Mouse (Mus musculus) cerebellum, adult 2 months (tissue): ENCODE measurements around the gene Zfp692.

ENCODE experiments used
- CTCF ChIP-seq: fragments of 200-500 bp; IDR thresholded peaks from 2 replicates; pipeline ENCODE4 v1.5.1; 2011; ENCODE audit warnings: low read depth, mild to moderate bottlenecking, control low read depth, low read length, moderate library complexity, borderline replicate concordance; ENCODE audit not compliant: insufficient read depth
- POLR2A ChIP-seq: fragments of 200-500 bp; IDR thresholded peaks from 2 replicates; pipeline ENCODE4 v1.6.1; 2011; ENCODE audit warnings: low read length, control low read depth, borderline replicate concordance; ENCODE audit not compliant: insufficient read depth

DNA sequence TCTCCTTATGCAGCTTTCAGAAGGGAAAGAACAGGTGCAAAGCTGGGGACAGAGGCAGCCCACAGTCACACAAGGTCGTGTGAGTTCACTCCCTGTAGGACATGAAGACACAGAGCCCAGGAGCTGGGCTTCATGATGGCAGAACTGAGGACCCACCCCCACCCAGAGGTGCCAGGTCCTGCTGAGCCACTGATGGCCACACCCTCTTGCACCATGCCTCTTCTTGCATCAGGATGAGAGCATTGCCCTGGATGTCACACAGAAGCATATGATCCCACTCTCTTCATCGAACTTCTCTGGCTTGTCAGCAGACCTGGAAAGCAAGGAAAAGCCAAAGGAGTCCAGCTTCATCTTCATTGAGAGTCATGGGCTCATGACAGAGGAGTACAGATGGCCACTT lies 32.3 kb upstream of the Zfp692 start, which contains the start of gene 4930438A08Rik:
- TF ChIP-seq CTCF (no peak), POLR2A (no peak)
